Mouse (Mus musculus) forebrain, embryonic 11.5 days (tissue): Measurements from ENCODE around the gene Dhh. TPM values are rescaled to one million over a fixed set of nuclear protein-coding genes. Genes with fewer than 3 reads are reported as not detected.

ENCODE experiments used
- ATAC-seq: fragments of 200-750 bp; cut with Nextera tagmentation; replicated peaks from 2 replicates; pipeline ENCODE4 v1.8.0; 2017; ENCODE audit warnings: moderate TSS enrichment; ENCODE audit not compliant: low FRiP score
- DNase-seq: peaks from one replicate; pipeline ENCODE4 v3.0.0-alpha.2; 2017; ENCODE audit warnings: low spot score
- H3K27ac ChIP-seq: fragments of 300-500 bp; sonication (generic); 2 replicates; pipeline ENCODE4 v1.5.1; 2014; ENCODE audit warnings: low read depth, low read length
- H3K27me3 ChIP-seq: fragments of 300-500 bp; sonication (generic); 2 replicates; pipeline ENCODE4 v1.6.1; 2014; ENCODE audit warnings: mild to moderate bottlenecking, low read length, mixed read lengths; ENCODE audit not compliant: control insufficient read depth, insufficient read depth
- H3K36me3 ChIP-seq: fragments of 300-500 bp; sonication (generic); 2 replicates; pipeline ENCODE4 v1.6.1; 2014; ENCODE audit warnings: mild to moderate bottlenecking, low read length, moderate library complexity, mixed read lengths; ENCODE audit not compliant: control insufficient read depth, insufficient read depth
- H3K4me1 ChIP-seq: fragments of 300-500 bp; sonication (generic); replicated peaks from 2 replicates; pipeline ENCODE4 v1.6.1; 2014; ENCODE audit warnings: low read length, mixed read lengths; ENCODE audit not compliant: control insufficient read depth, insufficient read depth
- H3K4me2 ChIP-seq: fragments of 300-500 bp; sonication (generic); 2 replicates; pipeline ENCODE4 v1.6.1; 2014; ENCODE audit warnings: low read depth, mild to moderate bottlenecking, low read length, moderate library complexity, mixed read lengths; ENCODE audit not compliant: severe bottlenecking
- H3K4me3 ChIP-seq: fragments of 300-500 bp; sonication (generic); 2 replicates; pipeline ENCODE4 v1.5.1; 2014; ENCODE audit warnings: low read depth, low read length
- H3K9ac ChIP-seq: fragments of 300-500 bp; sonication (generic); 2 replicates; pipeline ENCODE4 v1.6.1; 2014; ENCODE audit warnings: low read length
- H3K9me3 ChIP-seq: fragments of 300-500 bp; sonication (generic); 2 replicates; pipeline ENCODE4 v1.6.1; 2016; ENCODE audit warnings: low read length, mixed read lengths; ENCODE audit not compliant: control insufficient read depth
- WGBS: fragments of 180-500 bp; shearing (Covaris S2); extraction: QIAGEN DNeasy Blood & Tissue Kit; methylation state at CpG from one replicate; pipeline ENCODE4 v1.1.7; 2014; 5-methylcytosine and 5-hydroxymethylcytosine counted together
- polyA plus RNA-seq: library from polyadenylated mRNA; unstranded; fragments of >200 nt; fragmentation: Nextera tagmentation; extraction: Ambion mirVana; gene quantifications from 2 replicates; pipeline ENCODE4 v1.2.1, GENCODE M21; 2014

Gene Dhh
- polyA plus RNA-seq, 1 experiment from 2014 or later, result 0.28 TPM

- Histone ChIP-seq H3K9me3 (no peaks in the 10 kb centered on the region), H3K27me3 (peaks cover 53% of the 10 kb centered on the region), H3K9ac (no peak overlapping the region), H3K4me2 (no peak overlapping the region), H3K27ac (no peak overlapping the region), H3K4me3 (0 out of 2 replicates have a peak overlapping the region, but pooled peaks have one; percentile 1), H3K36me3 (no peaks in the 10 kb centered on the region), H3K4me1 (peaks cover 22% of the 10 kb centered on the region)
- ATAC-seq (no peak), DNase-seq (no peak)
- 12% methylated on average over 19 of the region's 19 CpGs for WGBS
Observed at GRCm38 (mm10) chr15:98891198-98891742, 7.1 kb downstream of the Dhh start.

- no peaks in the 10 kb centered on the region for H3K4me1 ChIP-seq
- ATAC-seq, result no peak
- H3K9ac ChIP-seq, result no peak overlapping the region
- H3K9me3 ChIP-seq, result no peaks in the 10 kb centered on the region
- no peaks in the 10 kb centered on the region for H3K36me3 ChIP-seq
- DNase-seq, result no peak
- 81% methylated on average over 7 of the region's 7 CpGs for WGBS
- no peak overlapping the region for H3K4me3 ChIP-seq
- no peak overlapping the region for H3K4me2 ChIP-seq
- H3K27ac ChIP-seq, result no peak overlapping the region
- H3K27me3 ChIP-seq, result peaks cover 16% of the 10 kb centered on the region
Observed at GRCm38 (mm10) chr15:98887526-98887925, 10.8 kb downstream of the Dhh start.

DNA sequence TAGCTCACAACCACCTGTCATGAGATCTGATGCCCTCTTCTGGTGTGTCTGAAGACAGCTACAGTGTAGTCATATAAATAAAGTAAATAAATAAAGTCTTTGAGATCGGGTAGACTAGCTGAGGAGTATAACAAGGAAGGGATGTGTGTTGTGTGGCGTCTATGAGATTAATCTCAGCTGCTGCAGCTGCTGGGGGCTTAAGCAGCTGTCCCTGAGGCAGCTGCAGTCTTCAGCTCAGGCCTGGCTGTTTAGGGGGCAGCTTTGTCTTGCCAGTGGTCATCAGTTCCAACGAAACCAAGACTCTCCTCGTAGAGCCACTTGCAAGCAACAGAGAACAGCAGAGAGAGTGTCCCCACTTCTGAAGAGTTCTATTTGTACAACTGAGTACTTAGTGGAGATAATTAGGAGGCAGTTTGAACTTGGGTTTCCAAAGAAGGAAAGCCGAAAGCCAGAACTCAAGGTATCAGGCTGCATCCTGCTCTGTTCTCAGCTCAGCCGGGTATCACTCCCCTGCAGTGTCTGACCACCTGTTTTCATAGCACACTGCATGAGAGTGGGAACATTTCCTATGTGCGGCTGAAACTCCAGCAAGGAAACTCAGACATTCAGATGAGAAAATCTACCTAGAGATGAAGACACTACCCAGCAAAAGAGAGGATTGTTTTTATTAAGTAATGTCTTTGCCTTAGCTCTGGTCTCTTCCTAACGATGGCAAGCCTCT, 11.5 kb downstream of the Dhh start:
- no peaks in the 10 kb centered on the region for H3K9me3 ChIP-seq
- H3K4me3 ChIP-seq, result no peak overlapping the region
- H3K36me3 ChIP-seq, result no peaks in the 10 kb centered on the region
- peaks cover 10% of the 10 kb centered on the region for H3K27me3 ChIP-seq
- DNase-seq (no peak), ATAC-seq (no peak)
- no peak overlapping the region for H3K27ac ChIP-seq
- no peak overlapping the region for H3K4me2 ChIP-seq
- H3K9ac ChIP-seq, result no peak overlapping the region
- WGBS, result 71% methylated on average over 8 of the region's 8 CpGs
- H3K4me1 ChIP-seq, result no peaks in the 10 kb centered on the region

GRCm38 (mm10) chr15:98884106-98884505, 14.2 kb downstream of the Dhh start:
- H3K27ac ChIP-seq, result no peak overlapping the region
- no peaks in the 10 kb centered on the region for H3K36me3 ChIP-seq

GRCm38 (mm10) chr15:98883661-98884060, 14.7 kb downstream of the Dhh start:
- Histone ChIP-seq H3K4me1 (peaks cover 2% of the 10 kb centered on the region; the same call in 1 of the 2 replicates), H3K9ac (no peak overlapping the region), H3K27ac (no peak overlapping the region), H3K27me3 (no peaks in the 10 kb centered on the region), H3K4me3 (no peak overlapping the region), H3K9me3 (no peaks in the 10 kb centered on the region), H3K4me2 (no peak overlapping the region), H3K36me3 (no peaks in the 10 kb centered on the region)
- ATAC-seq (no peak), DNase-seq (no peak)

More at GRCm38 (mm10) chr15:98884106-98884505, 14.2 kb downstream of the Dhh start:
- WGBS, result 79% methylated on average over 1 of the region's 1 CpGs
- DNase-seq (no peak), ATAC-seq (no peak)
- Histone ChIP-seq H3K27me3 (no peaks in the 10 kb centered on the region), H3K4me3 (no peak overlapping the region), H3K9me3 (no peaks in the 10 kb centered on the region), H3K9ac (no peak overlapping the region), H3K4me2 (no peak overlapping the region), H3K4me1 (peaks cover 2% of the 10 kb centered on the region; the same call in 1 of the 2 replicates)

DNA sequence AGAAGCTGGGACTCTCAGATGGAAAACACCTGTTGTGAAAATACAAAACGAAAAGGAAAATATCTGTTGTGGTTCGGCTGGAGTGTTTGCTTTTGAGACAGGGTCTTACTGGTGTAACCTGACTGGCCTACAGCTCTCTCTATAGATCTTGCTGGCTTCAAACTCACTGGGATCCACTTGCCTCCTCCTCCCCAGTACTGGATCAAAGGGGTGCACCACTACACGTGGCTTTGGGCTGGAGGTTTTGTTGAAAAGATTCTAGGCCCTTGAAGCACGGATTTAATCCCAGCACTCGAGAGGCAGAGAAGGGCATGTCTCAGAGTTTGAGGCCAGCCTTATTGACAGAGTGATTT, 16.7 kb downstream of the Dhh start:
- peak overlapping the region; percentile 14; the same call in 1 of the 2 replicates for H3K27ac ChIP-seq
- ATAC-seq (peak; percentile 67), DNase-seq (no peak)
- no peaks in the 10 kb centered on the region for H3K27me3 ChIP-seq
- H3K4me1 ChIP-seq, result peaks cover 2% of the 10 kb centered on the region; the same call in 1 of the 2 replicates
- H3K9me3 ChIP-seq, result no peaks in the 10 kb centered on the region
- peak overlapping the region; percentile 12; the same call in 1 of the 2 replicates for H3K9ac ChIP-seq
- peak overlapping the region; percentile 53; the same call in 1 of the 2 replicates for H3K4me3 ChIP-seq
- 3% methylated on average over 5 of the region's 5 CpGs for WGBS
- H3K4me2 ChIP-seq, result peak overlapping the region; percentile 40; the same call in 1 of the 2 replicates
- H3K36me3 ChIP-seq, result no peaks in the 10 kb centered on the region

- Histone ChIP-seq H3K4me3 (peak overlapping the region; percentile 53), H3K9ac (peak overlapping the region; percentile 73), H3K9me3 (no peaks in the 10 kb centered on the region), H3K4me2 (peak overlapping the region; percentile 78), H3K27ac (peak overlapping the region; percentile 14; the same call in 1 of the 2 replicates), H3K27me3 (no peaks in the 10 kb centered on the region), H3K36me3 (no peaks in the 10 kb centered on the region), H3K4me1 (peaks cover 2% of the 10 kb centered on the region; the same call in 1 of the 2 replicates)
- peak; percentile 98 for DNase-seq
- peak; percentile 98 for ATAC-seq
- 1% methylated on average over 48 of the region's 48 CpGs for WGBS
Observed at GRCm38 (mm10) chr15:98880978-98881655, 17.2 kb downstream of the Dhh start.

- Histone ChIP-seq H3K4me1 (peaks cover 2% of the 10 kb centered on the region; the same call in 1 of the 2 replicates), H3K36me3 (no peaks in the 10 kb centered on the region), H3K9me3 (no peaks in the 10 kb centered on the region), H3K4me2 (no peak overlapping the region), H3K27me3 (no peaks in the 10 kb centered on the region), H3K27ac (no peak overlapping the region), H3K9ac (no peak overlapping the region), H3K4me3 (no peak overlapping the region)
- no peak for ATAC-seq
- peak; percentile 73 for DNase-seq
- 17% methylated on average over 3 of the region's 3 CpGs for WGBS
Observed at GRCm38 (mm10) chr15:98877331-98877730, 21.0 kb downstream of the Dhh start.
